Mouse (Mus musculus): ENCODE data around the gene Aknad1. TPM values are rescaled to one million over a fixed set of nuclear protein-coding genes. Genes with fewer than 3 reads are reported as not detected.

The Aknad1 gene
- total RNA-seq (2021) = under 1 TPM; 0.10 to 0.13 TPM

DNA sequence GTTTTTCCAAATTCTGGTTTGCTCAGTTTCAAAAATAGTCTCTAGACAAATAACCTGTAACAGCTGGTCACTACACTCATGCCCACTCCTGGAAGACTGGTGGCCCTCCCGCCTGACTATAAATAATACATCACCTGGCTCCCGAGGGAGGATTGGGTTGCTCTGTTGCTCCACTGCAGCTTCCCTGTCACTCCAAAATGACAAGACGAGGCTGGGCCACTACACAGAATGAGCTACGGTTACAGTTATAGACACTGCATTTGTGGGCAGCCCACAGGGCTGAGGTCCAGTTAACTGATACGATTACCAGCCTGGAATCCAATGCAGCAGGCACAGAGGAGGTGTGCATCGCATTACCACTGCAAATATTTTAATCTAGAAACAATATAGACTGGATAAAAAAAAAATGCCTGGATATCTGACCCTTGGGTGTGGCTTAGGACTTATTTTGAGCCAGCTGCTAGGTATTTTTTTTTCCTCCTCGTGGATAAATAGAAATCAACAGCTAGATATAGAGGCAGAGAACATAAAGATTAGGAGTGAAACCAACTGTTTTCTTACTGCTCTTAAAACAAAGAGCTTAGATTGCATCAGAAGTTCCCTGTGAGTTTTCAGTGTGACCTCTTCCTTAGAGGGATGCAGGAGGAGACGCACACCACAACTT, at the start of gene Aknad1:
Gene Aknad1 (plus strand): TSS at position 614 of the 664 bp plus-strand sequence.
- no peak for DNase-seq

DNA sequence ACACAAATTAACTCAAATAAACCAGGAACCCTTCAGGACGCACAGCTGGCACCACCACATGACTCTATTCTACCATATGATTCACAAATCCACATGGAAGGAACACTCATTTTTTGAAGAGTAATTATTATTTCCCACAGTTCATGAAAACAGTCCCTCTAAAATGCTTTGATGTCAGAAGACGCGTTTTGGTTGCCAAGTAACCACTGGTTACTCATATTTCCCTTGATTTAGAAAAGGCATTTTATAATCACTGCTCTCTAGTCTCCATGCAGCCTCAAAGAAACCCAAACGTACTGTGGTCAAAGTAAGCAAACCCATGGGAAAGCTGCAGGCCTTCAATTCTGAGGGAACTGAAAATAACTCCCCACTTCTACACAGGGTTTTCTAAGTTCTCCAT, 49.5 kb upstream of the Aknad1 start:
- no peak for DNase-seq

DNA sequence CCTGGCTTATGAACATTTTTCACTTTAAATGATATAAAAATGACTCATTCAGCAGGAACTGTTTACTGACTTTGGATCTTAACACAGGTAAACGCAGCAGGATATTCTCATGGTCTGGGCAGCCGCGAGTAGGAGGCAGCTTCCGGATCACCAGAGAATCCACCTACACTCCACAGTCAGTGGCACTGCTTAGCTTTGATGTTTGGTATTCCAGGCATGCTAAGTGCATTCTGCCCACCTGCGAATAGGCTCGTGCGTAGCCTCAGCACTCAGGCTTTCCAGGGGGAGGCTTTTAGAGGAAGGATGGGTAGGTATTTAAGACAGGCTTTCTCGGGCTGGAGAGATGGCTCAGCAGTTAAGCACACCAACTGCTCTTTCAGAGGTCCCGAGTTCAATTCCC, 45.1 kb upstream of the Aknad1 start:
- DNase-seq = no peak

DNA sequence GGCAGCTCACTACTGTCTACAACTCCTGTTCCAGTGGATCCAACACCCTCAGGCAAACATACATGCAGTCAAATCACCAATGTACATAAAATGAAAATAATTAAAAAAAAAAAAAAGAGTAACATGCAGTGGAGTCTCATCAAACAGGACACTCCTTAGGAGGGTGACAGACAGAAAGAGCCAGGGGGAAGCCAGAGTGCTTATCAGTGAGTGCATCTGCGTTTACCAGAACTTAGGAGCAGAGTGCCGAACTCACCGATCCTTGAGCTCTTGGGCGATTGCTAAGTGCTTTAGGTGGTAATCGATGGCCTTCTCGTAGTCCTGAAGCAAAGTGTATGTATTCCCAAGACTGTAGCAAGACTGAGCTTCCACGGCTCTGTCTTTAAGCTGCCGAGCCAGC, 40.8 kb upstream of the Aknad1 start:
- DNase-seq = no peak

DNA sequence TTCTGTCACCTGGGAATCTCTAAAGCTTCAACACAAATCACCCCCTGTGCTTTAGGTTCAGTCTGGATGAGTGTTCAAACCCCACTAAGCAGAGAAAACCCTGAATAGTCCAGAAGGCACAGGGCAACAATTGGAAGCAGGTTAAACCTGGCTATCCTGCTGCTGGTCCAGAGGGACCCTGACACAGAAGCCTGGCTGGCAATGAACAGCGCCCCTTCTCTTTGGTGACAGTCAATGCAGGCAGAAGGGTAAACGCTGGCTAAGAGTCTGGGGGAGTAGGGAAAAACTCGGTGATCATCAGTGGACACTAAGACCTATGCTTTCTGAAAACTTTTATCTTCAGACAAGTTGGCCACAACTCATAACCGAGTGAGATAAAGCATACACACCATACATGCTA, 39.7 kb upstream of the Aknad1 start:
- DNase-seq = no peak

DNA sequence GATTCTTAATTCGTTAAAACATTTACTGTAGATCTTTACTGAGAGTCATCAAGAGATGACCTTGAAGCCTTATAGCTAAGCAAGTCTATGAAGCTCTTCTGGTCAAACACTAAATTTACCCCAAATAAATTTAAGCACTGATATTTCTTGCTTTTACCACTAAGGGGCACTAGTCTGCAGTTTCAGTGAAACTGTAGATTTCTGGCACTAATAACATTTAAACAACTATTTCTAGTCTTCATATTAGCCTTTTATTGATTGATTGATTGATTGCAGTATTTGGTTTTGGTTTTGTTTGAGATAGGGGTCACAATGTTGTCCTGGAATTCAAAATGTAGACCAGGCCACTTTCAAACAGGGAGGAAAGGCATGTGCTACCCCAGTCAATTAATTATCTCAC, 38.2 kb upstream of the Aknad1 start:
- no peak for DNase-seq

DNA sequence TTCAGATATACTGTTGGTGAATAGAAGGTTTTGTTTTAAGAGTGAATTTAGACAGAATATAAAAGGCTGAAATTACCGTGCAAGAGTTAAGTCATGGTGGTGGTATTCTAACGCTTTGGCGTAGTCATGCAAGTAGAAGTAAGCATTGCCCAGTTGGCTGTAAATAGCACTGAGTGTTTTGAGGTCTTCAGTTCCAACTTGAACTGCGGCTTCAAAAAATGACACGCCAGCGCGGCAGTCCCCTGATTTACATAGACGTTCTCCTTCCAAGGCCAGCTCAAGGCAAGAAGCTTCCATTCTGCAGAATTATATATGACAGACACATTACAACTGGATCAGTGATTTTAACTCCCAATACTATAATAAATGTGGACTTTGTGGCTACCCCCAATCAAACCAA, 36.7 kb upstream of the Aknad1 start:
- no peak for DNase-seq

DNA sequence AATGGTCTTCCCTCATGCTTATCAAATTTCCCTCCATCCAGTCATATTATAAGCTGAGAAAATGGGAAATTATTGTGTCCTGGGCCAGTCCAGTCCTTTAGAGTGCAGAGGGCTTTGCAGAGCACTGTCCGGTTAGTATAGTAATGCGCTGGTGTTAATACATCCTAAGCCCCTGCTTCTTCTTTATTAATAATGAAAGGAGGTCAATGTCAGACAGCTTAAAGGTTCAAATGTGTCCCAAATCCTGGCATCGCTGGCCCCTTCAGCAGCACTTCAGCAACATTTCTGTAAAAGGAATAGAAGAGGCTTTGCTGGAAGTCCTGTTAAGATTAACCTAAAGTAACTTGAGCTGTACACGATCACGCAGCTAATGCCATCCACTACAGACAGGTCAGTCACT, 28.2 kb upstream of the Aknad1 start:
- no peak for DNase-seq

DNA sequence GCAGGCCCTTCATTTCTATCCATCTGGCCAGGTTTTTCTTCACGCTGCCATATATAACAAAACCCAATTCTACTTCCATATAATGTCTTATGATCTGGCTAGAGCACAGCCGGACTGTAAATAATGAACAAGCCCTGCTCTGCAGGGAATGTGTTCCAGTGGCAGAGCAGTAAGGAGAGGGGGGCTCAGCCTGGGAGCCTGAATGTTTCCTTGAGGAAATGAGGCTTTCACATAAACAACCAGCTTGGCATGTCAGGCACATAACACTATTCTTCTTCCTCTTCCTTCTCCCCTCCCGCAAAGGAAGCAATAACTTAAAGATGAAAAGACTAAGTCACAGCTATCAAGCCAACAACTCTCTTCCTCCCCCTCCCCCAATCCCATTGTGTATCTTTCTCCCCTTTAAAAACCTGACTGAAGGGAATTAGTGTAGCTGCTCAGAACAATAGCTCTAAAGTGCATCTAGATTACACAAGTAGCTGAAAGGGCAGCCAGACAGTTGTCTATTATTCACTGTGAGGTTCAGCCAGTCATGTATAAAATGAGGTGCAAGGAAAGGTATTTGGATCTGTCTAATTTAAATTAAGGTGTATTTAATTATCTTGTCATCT, 26.3 kb upstream of the Aknad1 start:
- no peak for DNase-seq

DNA sequence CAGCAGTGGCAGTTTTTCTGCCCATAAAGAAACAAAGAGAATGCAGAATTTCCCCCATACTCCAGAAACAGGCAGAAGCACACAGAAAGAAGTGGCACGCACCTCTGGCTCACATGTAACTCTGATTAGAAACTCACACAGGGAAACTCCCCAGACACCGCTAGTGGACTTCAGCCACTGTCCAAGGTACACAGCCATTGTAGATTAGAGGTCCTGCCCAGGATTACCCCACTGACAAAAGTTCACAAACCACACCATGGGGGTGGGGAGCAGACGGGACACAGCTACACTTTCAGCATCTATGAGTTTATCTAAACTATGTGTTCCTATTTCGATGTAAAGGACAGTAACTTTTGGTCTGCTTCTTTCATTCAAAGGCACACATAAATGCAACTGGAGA, 24.6 kb upstream of the Aknad1 start:
- no peak for DNase-seq

DNA sequence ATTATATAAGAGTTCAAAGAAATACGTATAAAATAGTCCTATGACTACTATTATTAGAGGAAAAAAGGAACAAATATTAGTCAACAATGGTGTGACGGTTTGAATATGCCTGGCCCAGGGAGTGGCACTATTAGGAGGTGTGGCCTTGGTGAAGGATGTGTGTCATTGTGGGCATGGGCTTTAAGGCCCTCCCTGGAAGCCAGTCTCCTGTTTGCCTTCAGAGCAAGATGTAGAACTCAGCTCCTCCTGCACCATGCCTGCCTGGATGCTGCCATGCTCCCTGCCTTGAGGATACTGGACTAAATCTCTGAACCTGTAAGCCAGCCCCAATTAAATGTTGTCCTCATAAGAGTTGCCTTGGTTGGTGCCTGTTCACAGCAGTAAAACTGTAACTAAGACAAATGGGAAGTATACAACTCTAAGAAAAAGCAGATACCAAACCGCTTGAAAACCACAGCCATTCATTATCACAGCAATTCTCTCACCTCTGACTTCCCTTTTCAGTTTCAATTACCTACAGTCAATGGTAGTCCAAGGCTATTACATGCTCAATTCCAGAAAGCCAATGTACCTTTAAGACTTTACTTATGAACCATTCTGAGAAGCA, 21.5 kb upstream of the Aknad1 start:
- no peak for DNase-seq

DNA sequence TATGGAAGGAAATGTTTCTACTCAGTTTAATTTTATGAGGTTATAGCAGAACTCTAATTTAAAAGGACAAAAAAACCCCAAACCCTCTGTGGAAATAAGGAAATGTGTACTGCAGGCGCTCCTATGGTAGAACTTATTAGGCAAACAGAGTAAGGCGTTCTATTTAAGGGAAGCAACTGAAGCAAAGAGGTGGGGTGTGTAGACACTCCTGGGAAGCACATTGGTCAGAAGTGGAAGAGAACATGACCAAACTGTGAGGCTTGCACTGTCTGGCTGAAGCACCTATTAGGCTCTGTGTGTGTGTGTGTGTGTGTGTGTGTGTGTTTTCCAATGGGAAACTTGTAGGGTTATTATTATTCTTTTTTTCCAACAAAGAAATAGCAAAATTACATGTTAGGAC, 20.1 kb upstream of the Aknad1 start:
- DNase-seq = no peak

DNA sequence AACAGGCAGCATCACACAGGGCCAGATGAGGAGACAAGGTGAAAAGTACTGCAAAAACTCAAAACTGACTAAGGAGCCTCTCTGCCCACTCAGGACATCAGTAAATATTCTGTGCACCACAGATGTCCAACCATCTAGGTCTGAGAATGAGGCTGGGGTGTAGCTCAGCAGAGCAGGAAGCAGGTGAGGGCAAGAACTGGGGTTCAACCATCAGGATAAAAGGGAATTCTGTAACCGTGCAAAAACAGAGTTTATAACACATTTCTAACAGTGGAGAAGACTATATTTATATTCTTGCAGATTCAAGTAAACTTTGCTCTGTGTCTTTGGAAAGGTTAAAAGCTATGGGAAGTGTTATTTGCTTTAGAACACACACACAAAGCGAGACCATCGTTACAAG, 19.7 kb upstream of the Aknad1 start:
- no peak for DNase-seq

DNA sequence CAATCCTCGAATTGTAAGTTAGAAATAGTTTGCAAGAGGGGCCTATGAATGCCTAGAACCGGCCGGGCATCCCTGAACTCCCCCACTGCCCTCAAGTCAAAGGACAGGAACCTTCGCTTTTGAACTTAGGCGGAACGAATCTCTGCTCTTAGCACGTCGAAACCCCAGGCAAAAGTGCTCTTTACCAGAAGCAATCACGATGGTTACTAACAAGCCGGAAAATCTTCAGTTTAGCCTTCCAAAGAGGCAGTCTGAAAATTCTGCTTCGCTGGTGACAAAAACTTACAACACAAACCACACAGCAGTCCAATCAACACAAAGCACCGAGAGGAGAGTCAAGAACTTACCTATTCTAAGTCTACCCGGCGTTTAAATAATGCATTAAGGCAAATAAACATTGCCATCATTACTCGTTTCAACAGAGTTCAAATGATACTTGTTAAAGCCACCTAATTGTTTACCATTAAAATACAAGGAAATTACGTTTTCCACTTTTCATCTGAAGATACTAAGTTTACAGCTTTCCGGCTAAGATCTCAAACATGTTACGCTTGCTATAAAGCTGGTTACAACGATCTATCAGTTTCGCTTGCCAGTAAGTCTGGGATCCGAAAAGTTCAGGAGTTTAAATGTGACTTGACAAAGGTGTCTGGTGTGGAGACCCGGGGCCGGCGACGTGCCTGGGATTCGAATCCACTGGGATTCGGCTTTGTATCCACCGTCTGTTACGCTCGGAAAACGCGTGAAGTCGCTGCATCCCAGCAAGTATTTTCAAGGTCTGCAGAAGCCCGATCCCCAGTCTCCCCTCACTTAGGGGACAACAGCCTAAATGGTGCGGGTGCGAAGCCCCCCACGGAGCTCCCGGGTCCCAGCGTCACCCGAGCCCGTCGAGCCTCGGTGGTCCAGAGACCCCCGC, 18.1 kb upstream of the Aknad1 start:
- DNase-seq = peak; percentile 48 to 56

DNA sequence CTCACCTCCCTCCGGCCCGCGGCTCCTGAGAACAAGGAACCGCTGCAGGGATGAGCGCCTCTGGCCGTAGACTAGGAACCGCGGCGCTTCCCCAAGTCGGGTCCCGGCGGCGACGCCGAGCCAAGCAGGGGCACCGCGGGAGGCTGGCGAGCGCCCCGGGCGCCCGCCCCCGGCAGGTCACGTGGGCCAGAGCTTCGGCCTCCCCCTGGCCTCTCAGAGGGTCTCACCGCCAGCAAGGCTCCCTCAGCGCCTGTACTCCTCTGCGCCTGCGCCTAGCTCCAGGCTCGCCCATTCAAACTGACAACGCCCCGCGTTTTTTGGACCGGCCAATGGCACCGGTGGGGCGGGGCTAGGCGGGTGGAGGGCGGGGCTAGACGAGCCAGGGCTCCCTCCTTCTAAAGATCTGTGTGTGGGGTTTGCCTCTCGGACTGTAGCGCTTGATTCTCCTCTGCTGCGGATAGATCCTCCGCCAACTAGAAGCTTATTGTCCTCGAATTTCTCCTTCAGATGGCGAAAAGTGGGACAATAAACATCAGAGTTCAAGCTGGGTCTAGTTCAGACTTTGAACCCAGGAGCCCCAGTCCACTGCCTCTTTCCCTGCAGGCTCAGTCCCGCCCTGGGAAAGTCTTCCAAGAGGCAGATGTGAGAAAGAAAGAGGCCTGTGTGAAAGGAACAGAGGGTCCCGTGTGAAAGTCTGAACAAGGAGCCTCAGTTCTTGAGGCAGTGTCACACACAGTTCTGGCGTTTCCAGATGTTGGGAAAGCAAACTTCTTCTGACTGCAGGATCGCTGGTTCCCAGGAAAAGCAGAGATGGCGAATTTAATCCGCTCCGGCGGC, 17.2 kb upstream of the Aknad1 start, which contains the start of gene Gpsm2:
Gene Gpsm2 (minus strand): TSS at position 274 of the 837 bp plus-strand sequence.
- peak; percentile 95 to 96 for DNase-seq

DNA sequence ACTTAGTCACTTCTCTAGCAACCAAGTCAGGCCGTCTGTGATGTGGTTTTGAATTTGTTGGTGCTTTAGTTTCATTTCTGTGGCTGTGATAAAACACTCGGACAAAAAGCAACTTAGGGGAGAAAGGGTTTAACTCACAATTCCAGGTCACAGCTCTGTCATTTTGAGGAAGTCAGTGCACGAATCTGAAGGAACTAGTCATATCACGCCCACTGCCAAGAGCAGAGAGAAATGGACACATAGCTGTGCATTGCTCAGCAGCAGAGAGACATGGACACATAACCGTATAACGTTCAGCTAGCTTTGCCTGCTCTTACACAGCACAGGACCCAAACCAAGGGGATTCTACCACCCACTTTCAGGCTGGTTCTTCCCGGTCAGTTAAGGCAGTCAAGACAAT, 13.0 kb upstream of the Aknad1 start:
- no peak for DNase-seq

DNA sequence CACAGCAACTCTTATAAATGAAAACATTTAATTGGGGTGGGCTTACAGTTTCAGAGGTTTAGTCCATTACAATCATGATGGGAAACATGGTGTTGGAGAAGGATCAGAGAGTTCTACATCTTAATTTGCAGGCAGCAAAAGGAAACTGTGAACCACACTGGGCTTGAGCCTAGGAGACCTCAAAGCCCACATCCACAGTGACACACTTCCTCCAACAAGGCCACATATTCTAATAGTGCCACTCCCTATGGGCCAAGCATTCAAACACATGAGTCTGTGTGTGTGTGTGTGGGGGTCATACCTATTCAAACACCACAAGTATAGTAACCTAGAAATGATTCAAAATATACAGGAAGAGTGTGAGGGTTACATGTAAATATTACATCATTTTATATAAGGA, 12.1 kb upstream of the Aknad1 start:
- DNase-seq = no peak

DNA sequence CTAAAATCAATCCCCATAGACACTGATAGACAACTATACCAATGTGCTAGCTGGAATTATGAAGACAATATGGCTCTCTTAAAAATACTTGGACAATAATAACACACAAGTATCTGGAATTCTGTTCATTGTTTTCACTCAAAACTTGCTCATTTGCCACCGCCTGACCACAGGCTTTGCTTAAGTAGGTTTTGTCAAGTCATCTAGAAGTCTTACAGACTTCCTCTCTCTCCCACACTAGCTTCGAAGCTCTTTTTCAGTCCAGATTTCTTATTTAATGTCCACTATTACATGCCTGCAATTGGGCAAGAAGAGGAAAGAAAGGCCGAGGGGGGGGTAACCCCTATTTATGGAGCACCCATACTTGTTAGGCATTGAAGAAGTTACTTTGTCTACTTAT, 11.7 kb upstream of the Aknad1 start:
- no peak for DNase-seq

DNA sequence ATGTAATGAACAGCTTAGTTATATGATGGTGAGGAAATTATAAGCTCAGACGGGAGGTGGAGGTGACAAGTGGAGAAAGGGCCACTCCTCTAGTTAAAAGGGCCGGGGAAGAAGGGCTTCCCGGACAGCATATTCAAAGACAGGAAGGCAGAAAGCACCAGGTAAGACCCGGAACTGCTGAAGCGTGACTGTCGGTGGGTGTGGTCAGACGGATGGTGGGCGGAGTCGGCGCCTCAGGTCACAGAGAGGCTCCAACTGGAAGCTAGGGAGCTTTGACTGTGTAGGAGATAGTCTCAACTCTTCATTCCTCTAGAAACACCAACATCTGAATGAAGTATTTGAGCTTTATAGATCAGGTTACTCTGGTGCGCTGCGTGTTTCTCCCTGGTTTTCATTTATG, 9.1 kb upstream of the Aknad1 start:
- no peak for DNase-seq

DNA sequence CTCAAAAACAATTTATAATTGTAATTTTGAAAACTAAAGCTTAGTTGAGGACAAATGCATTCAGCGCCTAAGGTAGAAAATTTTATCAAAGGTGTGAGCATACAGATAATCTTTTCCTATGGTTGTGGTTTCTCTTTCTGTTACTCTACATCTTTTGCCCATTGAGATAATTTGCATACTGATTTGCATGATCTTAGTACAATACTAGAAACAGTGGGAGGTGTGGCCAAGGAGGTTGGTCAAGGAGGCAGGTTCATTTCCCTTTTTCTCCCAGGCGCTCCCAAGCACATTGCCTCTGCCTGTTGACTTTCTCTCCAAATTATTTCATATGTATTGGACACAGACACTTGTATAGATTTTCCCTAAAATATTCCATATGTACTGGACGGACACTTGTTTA, 1.7 kb upstream of the Aknad1 start:
- DNase-seq = no peak

DNA sequence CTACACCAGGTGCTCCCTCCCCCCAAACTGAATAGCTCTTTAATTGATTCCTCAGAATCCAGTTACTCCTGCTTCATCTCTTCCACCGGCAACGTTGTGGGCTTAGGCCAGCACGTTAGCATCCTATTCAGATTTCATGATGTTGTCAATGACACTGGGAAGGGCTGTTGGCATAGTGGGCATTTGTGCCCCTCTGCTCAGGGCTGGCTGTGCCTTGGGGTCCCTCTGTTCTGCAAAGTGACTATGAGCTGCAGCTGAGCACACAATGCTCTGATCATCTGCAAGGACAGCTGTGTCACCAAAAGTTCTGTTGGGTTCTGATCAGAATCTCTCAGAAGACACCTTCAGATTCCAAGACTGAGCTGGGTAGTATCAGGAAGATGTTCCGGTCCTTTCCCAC, 4.6 kb downstream of the Aknad1 start:
- DNase-seq = no peak

DNA sequence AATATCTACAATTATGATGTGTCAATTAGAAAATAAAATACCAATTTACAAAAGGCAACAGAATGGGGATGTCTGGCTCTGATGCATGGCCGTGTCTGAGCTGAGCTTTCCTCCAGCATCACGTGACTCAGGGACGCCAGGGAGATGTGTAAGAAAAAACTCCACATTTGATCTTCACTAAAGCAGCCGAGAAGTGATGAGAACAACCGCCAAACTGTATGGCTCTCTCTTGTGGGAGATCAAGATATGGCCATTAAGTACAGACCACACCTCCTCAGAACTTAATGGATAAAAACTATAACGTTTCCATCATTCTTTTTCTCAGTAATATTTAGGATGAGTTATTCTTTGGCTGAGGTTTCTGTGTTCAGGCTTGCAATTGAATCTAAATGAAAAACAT, 11.6 kb downstream of the Aknad1 start:
- no peak for DNase-seq

Data from layer of hippocampus, postnatal 36 days (tissue).